Mouse (Mus musculus) neural tube, embryonic 10.5 days (tissue): ENCODE results near the gene Cnot6l.
A peak's percentile ranks its signal among the peaks of the same experiment; 100 is the strongest.

ENCODE experiments used
- DNase-seq: peaks from one replicate; pipeline ENCODE4 v3.0.0-alpha.2; 2017; ENCODE audit warnings: low spot score; ENCODE audit errors: extremely low spot score

The Cnot6l gene

DNA sequence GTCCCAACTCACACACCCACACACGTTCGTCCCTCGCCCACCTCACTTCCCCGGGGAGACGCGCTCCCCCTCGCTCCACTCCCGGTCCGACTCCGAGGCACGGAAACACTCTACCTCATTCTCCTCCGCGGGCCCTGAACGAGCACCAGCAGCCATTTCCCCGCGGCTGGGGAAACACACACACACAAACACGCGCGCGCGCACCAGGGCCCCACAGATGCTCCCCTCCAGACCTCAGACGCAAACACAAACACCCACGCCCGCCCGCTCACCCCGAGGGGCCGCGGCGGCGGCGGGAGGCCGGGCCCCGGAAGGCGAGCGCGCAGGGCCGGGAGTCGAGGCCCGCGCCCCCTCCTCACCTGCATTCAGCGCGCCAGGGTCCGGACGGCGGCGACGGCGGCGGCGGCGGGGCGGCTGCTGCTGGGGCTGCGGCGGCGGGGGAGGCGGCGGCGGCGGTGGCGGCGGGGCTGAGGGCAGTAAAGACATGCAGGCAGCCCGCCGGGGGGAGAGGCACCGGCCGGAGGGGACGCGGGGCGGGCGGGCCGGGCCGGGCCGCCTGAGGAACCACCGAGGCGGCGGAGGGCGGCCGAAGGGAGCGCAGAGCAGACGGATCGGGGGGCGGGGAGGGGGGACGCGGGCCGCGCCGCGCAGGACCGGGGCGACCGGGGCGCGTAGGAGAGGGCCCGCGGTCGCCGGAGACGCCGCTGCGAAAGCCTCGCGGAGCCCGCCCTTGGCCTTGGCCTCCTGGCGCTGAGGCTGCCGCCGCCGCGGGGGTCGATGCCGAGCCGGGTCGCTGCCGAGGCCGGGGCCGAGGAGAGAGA lies 2.2 kb downstream of the Cnot6l start:
- no peak for DNase-seq

DNA sequence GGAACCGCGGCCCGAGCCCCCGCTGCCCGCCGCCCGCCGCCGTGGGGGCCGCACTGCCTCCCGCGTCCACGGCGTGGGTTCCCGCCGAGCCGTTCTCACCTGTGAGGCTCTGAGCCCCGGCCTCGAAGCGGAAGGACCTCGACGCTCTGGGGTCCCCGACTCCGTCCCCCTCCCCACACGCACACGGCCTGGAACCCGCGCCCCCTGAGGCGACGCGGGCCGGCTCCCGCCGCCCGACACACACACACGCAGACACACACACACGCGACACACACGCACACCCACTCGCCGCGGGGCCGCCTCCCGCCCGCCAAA lies 2.8 kb downstream of the Cnot6l start:
- peak; percentile 74 for DNase-seq

DNA sequence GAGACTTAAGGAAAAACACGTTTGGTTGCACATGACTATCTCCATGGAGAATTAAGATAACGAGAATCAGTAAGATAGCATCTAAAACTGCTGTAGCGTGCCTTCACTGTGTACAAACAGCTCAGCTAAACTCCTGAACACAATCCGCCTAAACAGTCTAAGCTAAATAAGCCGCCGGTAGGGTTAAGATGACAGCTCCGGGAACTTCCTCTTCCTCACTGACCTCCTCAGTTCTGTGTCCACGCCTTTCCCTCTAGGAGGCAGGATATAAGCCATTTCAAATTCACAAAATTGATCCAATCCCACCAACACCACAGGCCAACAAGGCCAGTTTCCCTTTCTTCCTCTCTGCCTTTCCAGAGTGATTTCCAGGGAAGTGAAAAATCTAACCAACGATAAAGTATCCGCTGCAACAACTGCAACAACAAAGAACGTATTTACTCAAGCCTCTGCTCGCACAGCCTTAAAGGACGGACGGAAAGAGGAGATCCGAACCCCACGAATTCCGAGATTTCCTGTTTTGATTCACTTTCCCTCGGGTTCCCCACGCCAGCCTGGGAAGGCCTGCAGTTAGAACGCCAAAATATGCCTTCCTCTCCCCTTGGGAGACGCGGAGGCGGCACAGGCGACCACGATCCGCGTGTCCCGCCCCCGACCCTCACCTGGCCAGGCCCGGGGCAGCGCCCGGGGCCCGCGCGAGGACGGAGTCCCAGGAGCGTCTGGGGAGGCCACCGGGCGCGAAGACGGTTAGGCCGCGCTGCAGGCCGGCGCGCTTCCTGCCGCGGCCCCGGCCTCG lies 3.3 kb downstream of the Cnot6l start:
- DNase-seq = peak; percentile 59

DNA sequence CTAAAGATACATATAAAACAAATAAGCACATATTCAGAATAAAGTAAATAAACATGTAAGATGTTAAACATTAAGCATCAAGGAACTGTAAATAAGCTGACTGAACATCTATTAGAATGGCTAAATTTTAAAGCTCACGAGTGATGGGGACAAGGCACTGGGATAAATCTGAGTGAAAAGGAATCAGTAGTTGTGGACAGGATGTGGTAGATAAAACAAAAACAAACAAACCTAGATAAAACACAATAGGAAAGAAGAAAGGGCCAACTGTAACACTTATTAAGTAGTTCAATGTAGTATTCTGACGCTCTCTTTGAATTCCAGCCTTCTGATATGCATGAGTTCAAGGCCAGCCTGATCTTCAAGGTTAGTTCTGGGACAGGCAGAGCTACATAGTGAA lies 21.6 kb downstream of the Cnot6l start:
- no peak for DNase-seq

DNA sequence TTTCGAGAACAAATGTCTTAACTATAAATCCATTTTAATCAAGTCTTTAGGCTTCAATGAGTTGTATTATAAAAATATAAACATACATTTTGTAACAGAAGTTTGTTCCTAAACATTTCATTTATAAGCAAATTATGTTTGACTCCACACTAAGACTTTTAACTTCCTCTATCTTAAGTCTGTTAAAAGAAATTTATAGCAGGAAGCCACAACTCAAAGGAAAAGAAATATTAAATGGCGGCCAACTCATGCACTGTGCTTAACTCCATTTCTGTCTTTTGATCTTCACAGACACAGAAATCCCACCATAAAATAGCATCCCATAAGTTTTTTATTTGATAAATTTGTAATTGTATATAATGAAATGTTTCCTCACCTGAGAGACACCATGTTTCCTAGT lies 33.3 kb downstream of the Cnot6l start:
- DNase-seq = no peak

DNA sequence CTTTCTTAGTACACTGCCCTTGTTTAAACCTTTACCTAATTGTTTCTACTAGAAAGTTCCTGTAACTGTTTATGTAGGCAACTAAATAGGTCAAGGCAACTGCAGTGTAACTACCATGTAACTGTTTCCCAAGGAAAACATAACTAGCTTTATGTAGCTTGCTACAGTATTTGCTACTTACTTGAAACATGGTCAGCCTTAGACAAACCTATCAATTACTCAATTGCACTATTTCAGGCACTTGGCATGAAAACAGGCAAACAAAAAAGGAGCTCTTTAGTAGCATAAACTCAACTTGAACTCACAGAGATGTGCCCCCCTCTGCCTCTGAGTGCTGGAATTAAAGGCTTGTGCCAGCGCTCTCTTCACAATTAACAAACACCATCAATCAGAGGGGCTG lies 37.1 kb downstream of the Cnot6l start:
- no peak for DNase-seq

DNA sequence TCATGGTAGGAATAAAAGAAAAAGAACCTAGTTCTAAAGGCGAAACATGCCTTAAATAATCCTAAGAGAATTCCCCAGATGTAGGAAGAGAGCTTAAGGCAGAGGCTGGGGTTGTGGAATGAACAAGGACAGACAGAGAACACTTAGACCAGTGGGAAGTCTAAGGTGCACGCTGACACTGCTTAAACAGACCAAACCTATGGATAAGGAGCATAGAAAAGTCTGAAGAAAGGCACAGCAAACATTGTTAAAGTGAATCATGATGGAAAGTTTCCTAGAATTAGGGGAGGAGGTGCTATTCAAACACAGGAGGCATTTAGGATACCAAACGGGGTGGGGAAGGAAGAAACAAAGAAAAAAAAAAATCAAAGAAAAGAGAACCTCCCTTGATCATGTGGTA lies 49.0 kb downstream of the Cnot6l start:
- DNase-seq = no peak

DNA sequence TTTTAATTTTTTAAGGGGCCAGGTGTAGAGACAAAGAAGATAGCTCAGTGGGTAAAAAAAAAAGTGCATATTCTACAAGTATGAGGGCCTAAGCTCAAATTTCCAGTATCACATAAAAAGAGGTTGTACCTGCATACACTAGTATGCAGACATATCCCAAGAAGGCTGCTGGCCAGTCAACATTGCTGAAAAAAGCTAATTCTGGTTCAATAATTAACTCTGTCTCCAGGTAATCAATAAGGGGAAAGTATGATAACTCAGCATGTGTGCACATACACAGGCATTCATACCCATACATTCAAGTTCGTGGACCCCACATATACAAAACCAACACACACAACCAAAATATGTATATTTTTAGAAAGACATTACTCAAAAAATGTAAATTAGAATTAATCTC lies 59.3 kb downstream of the Cnot6l start:
- DNase-seq = no peak

DNA sequence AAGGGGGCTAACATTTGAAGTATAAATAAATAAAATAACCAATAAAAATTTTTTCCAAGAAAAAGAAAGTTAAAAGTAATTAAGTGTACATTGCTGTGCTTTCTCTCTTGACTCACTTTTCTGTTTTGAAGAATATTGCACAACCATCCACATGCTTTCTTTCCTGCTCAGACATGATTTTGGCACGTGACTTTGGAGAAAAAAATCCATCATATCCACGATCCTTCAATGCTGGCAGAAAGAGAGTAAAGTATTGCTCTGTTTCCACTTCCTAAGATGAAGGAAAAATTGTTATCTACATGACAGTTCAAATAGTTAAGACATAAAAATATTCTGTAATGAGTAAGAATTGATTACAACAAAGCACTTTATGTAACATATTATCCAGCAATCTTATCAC lies 72.5 kb downstream of the Cnot6l start:
- no peak for DNase-seq

DNA sequence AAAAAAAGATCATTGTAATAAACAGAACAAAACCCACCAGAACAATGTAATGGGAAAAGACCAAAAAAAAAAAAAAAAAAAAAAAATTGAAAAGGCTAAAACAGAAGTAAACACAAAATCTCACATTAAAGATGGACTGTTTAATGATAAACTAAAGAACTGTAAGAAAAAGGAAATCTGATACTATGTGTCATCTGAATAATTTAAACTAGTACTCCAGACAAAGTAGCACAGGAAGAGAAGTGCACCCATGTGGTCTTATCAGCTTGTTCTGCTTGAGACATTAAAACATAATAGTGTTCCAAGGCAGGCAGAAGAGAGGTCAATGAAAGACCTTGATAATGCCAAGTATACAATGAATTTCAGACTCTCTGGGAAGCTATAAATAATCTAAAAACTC lies 78.6 kb downstream of the Cnot6l start:
- DNase-seq = no peak

DNA sequence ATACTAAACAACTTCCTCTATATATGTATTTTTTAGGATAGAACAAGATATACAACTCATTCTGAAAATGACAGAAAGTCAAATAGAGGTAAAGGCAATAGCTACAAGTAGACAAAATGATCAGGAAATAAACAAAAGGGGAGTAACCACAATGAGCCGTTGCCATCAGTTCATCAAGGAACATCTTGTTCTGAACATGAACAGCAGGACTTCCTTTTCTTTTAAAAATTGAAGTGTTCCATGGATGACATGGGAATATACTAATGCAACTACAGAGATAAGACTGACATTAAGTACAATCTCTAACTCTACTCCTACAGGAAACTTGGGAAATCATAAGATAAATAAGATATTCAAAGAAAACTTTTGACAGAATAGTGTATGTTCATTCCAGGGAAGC lies 84.9 kb downstream of the Cnot6l start:
- DNase-seq = no peak

DNA sequence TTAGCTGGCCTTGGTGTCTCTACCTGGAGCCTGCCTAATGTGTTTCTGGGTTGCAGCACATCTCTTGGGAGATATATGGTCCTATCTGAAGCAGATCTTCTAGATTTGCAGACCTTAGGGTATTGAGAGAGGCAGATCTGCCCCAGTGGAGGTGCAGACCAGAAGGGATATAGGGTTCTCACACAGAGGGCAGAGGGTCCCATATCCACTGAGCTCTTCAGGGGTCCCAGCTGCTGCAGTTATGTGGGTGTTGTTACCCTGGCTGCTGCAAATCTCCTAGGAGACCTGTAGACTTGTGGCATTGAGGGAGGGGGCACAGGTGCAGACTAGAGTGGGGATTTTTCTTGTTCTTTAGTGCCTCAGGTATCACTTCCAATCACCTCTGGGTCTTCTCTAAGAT lies 98.4 kb downstream of the Cnot6l start:
- no peak for DNase-seq

DNA sequence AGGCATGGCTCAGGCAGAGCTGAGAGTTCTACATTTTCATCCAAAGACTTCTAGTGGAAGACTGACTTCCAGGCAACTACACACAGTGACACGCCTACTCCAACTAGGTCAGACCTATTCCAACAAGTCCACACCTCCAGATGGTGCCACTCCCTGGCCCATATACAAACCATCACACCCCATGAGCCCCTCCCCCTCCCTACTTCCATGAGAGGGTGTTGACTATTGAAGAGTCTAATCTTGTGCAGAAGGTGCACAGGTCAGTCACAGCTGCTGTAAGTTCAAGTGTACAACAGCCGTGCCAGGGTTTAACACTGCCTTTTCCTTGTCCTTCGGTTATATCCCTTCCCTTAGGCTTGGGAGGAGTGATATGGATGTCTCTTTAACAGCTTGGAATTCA lies 121.5 kb downstream of the Cnot6l start:
- no peak for DNase-seq

DNA sequence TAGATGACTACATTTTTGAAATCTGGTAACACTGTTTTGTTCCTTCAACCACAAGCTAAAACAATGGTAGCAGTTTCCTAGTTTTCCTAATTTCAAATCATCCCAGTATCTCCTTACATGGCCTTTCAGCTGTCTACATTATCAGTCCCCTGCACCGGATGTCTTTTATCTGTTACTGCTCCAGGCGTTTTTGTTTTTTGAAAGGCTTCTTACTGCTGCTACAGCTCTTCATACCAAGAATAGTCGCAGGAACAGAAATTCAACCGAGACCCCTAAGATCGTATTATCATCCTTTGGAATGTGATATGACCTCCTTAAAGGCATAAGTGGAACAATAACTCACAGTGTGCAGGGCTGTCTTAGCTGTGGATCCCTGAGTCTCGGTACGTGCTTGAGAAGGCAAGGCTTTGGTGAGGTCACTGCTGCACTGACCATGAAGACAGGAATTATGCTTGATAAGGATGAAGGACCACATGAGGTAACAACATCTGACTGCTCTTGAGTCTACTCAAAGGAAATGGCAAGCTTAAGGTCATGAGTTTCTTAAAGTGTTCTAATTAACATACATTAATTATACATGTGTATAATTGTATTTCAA lies 122.4 kb downstream of the Cnot6l start:
- DNase-seq = no peak

DNA sequence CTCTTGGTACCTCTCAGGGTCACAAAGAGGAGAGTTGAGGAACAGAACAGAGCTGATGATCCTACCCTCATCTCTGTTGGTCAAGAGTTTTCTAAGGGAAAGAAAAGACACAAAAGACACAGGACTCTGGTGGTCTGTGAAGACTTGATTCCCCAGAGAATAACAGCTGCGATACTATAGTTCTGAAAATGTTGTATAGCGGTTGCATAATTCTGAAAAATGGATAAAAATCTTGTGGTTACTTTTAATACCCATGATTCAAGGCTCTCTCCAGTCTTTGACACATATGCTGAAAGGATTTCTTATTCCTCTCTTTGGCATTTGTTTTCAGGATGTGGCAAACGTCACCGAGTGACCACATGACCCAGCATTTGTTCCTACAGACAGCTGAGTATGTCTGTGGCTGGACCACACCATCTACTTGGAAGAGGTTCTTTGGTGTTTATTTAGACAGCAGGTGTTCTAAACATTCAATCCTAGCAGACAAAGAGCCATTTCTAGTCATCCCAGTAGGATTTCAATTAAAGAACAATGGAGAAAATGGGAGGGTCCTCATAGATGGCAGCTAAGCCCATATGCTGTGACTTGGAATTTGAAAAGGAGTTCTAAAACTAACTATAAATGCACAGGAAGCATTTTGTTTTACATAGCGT lies 124.7 kb downstream of the Cnot6l start:
- no peak for DNase-seq

DNA sequence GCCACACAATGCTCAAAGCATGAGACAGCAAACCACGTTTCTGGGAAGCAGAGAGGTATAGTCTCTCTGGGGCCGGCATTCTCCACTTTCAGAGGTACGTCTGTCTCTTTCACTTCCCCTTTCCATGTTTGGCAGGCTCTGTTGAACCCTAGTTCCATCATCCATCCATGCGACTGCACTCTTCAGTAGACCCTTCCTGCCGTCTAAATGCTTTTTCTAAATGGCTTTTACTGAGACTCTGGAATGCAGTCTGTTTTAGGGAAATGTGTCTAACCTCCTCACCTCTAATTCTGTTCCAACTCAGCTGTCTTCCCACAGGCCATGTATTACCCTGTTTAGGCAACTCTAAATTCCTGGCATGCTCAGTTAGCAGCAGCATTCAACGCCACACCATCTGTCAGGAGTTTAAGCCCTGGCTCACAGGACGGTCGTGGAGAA lies 126.3 kb downstream of the Cnot6l start:
- no peak for DNase-seq

DNA sequence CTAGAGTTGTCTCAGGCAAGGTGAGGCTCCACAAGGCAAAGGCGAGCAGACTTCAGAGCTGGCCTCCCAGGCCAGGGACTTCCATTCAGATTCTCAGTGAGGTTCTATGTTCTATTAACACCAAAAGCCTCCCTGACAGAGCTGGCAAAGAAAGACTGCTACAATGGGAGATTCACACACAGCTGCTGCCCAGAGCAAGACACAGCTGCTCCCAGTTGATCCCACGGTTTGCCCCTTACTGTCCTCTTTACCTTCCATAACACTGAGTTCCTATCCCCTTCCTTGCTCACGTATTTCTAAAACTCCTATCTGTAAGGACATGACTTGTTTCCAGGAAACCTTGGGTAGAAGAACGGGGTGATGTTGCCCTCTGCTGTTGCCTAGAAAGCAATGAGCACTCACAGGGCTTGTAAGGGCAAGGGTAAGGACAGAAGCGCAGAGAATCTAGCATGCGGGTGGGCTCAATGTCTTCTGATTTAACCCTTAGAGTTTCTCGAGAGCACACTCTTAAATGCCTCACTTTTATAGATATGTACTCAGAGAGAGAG lies 127.8 kb downstream of the Cnot6l start:
- no peak for DNase-seq

DNA sequence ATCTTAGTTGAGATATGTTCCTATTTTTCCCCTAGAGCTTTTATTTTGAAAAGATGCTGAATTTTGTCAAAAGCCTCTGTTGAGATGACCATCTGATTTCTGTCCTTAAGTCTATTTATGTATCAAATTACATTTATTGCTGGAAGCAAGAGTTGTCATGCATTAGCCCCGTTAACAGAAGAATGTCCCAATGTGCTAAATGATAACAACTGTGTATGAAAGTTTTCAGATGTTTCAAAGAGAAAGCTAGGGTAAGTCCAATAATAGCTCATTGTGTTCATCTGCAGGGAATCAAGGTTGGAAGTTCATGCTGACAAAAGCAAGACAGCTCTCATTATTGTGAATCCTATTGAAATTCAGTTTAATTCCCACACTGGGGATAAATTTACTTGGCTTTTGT lies 129.9 kb downstream of the Cnot6l start:
- DNase-seq = no peak

DNA sequence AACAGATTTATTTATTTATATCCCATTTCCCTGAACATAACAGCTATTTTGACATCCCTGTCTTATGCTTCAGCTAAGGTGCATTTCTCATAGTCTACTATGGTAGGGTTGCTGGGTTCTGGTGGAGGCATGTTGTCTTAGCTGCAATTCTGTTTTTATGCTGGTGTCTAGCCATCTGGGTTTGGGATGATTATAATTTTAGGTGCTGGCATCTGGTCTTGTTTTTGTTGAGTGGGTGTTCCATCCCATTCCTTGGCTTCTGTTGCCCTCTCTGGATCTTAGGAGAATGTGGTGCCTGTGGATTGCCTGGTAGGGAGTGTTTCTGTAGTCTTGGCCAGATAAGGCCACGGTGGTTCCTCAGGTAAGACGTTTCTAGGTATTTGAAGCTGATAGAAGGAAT lies 134.2 kb downstream of the Cnot6l start:
- no peak for DNase-seq
